Mouse (Mus musculus) MEL (cell line): Measurements from ENCODE around the gene Nhlrc3. TPM values are rescaled to one million over a fixed set of nuclear protein-coding genes. Genes with fewer than 3 reads are reported as not detected.

Source experiments
- DNase-seq: peaks from one replicate; pipeline ENCODE4 v3.0.0; 2011; ENCODE audit warnings: low read depth, low spot score
- H3K27ac ChIP-seq: 2 replicates; pipeline ENCODE4 v1.5.1; 2012; ENCODE audit warnings: low read depth, mild to moderate bottlenecking, control low read depth, low read length, moderate library complexity; ENCODE audit not compliant: control insufficient read depth
- H3K27me3 ChIP-seq, 2 experiments: fragments of 150-350 bp in 1 of 2; sonication (generic) in 1 of 2; 2 replicates each; pipeline ENCODE4 v1.6.1; 2012; ENCODE audit warnings: low read length in 2 of 2, mild to moderate bottlenecking in 2 of 2, improper control_type of control experiment in 1 of 2, moderate library complexity in 1 of 2; ENCODE audit not compliant: insufficient read depth in 2 of 2, control insufficient read depth in 1 of 2
- H3K36me3 ChIP-seq, 2 experiments: 2 replicates each; pipeline ENCODE4 v1.6.1; 2012 to 2014; ENCODE audit warnings: low read length in 2 of 2, improper control_type of control experiment in 1 of 2, inconsistent platforms in 1 of 2, mild to moderate bottlenecking in 1 of 2; ENCODE audit not compliant: insufficient read depth in 2 of 2, control insufficient read depth in 1 of 2
- H3K4me1 ChIP-seq, 2 experiments: fragments of 150-350 bp in 1 of 2; sonication (generic) in 1 of 2; 2 replicates each; pipeline ENCODE4 v1.6.1; 2012; ENCODE audit warnings: low read length in 2 of 2, improper control_type of control experiment in 1 of 2, mild to moderate bottlenecking in 1 of 2; ENCODE audit not compliant: insufficient read depth in 2 of 2, control insufficient read depth in 1 of 2
- H3K4me3 ChIP-seq, 2 experiments: fragments of 150-350 bp in 1 of 2; sonication (generic) in 1 of 2; 2 replicates each; pipeline ENCODE4 v1.5.1; 2012; ENCODE audit warnings: low read depth in 2 of 2, low read length in 2 of 2, mild to moderate bottlenecking in 2 of 2, moderate library complexity in 2 of 2, control low read depth in 1 of 2, improper control_type of control experiment in 1 of 2; ENCODE audit not compliant: control insufficient read depth in 1 of 2, insufficient read depth in 1 of 2
- H3K79me2 ChIP-seq: 2 replicates; pipeline ENCODE4 v1.6.1; 2012; ENCODE audit warnings: mild to moderate bottlenecking, low read length, moderate library complexity; ENCODE audit not compliant: control insufficient read depth, poor library complexity, insufficient read depth
- H3K9ac ChIP-seq: 2 replicates; pipeline ENCODE4 v1.6.1; 2012; ENCODE audit warnings: low read depth, mild to moderate bottlenecking, control low read depth, low read length, moderate library complexity; ENCODE audit not compliant: control insufficient read depth, poor library complexity, severe bottlenecking
- H3K9me3 ChIP-seq: fragments of 150-350 bp; sonication (generic); replicated peaks from 2 replicates; pipeline ENCODE4 v1.6.1; 2012; ENCODE audit warnings: mild to moderate bottlenecking, low read length, improper control_type of control experiment, moderate library complexity; ENCODE audit not compliant: insufficient read depth
- CHD1 ChIP-seq: IDR thresholded peaks from 2 replicates; pipeline ENCODE4 v1.6.1; 2012; ENCODE audit warnings: low read depth, mild to moderate bottlenecking, inconsistent platforms, low read length, improper control_type of control experiment
- CHD2 ChIP-seq: IDR thresholded peaks from 2 replicates; pipeline ENCODE4 v1.6.1; 2011; ENCODE audit warnings: low read length, improper control_type of control experiment
- CTCF ChIP-seq, 3 experiments: IDR thresholded peaks in 2 of 3; conservative IDR thresholded peaks in 1 of 3; 2 replicates each; pipeline ENCODE4 v1.5.1; 2011 to 2012; ENCODE audit warnings: low read length in 3 of 3, low read depth in 2 of 3, mild to moderate bottlenecking in 2 of 3, improper control_type of control experiment in 1 of 3, inconsistent platforms in 1 of 3, mixed read lengths in 1 of 3, moderate library complexity in 1 of 3; ENCODE audit not compliant: control insufficient read depth in 1 of 3, insufficient read depth in 1 of 3, poor library complexity in 1 of 3, severe bottlenecking in 1 of 3
- ELF1 ChIP-seq: IDR thresholded peaks from 2 replicates; pipeline ENCODE4 v1.6.1; 2014; ENCODE audit warnings: low read depth, mild to moderate bottlenecking, inconsistent platforms, low read length, improper control_type of control experiment, moderate library complexity
- ETS1 ChIP-seq: IDR thresholded peaks from 2 replicates; pipeline ENCODE4 v1.6.1; 2012; ENCODE audit warnings: low read depth, mild to moderate bottlenecking, inconsistent platforms, low read length, improper control_type of control experiment, moderate library complexity
- GABPA ChIP-seq: IDR thresholded peaks from 2 replicates; pipeline ENCODE4 v1.6.1; 2012; ENCODE audit warnings: low read depth, mild to moderate bottlenecking, inconsistent platforms, low read length, improper control_type of control experiment, moderate library complexity
- JUND ChIP-seq: IDR thresholded peaks from 2 replicates; pipeline ENCODE4 v1.6.1; 2011; ENCODE audit warnings: low read depth, mild to moderate bottlenecking, improper control_type of control experiment, low read length
- MAFK ChIP-seq: IDR thresholded peaks from 2 replicates; pipeline ENCODE4 v1.6.1; 2011; ENCODE audit warnings: low read depth, mild to moderate bottlenecking, low read length, improper control_type of control experiment, borderline replicate concordance
- MAX ChIP-seq: IDR thresholded peaks from 2 replicates; pipeline ENCODE4 v1.6.1; 2011; ENCODE audit warnings: low read length, improper control_type of control experiment
- MAZ ChIP-seq: IDR thresholded peaks from 2 replicates; pipeline ENCODE4 v1.6.1; 2012; ENCODE audit warnings: low read depth, mild to moderate bottlenecking, inconsistent platforms, low read length, improper control_type of control experiment
- NELFE ChIP-seq: IDR thresholded peaks from 2 replicates; pipeline ENCODE4 v1.6.1; 2011; ENCODE audit warnings: low read depth, low read length, improper control_type of control experiment
- POLR2AphosphoS2 ChIP-seq: IDR thresholded peaks from 2 replicates; pipeline ENCODE4 v1.6.1; 2011; ENCODE audit warnings: low read length, improper control_type of control experiment
- SMC3 ChIP-seq: IDR thresholded peaks from 2 replicates; pipeline ENCODE4 v1.6.1; 2011; ENCODE audit warnings: low read depth, low read length, improper control_type of control experiment
- TBP ChIP-seq: IDR thresholded peaks from 2 replicates; pipeline ENCODE4 v1.8.0; 2011; ENCODE audit warnings: low read depth, low read length, improper control_type of control experiment
- USF1 ChIP-seq: IDR thresholded peaks from 2 replicates; pipeline ENCODE4 v1.6.1; 2014; ENCODE audit warnings: low read depth, mild to moderate bottlenecking, inconsistent platforms, low read length, improper control_type of control experiment, moderate library complexity
- ZC3H11A ChIP-seq: IDR thresholded peaks from 2 replicates; pipeline ENCODE4 v1.6.1; 2012; ENCODE audit warnings: low read depth, mild to moderate bottlenecking, inconsistent platforms, low read length, improper control_type of control experiment
- ZKSCAN1 ChIP-seq: IDR thresholded peaks from 2 replicates; pipeline ENCODE4 v1.6.1; 2012; ENCODE audit warnings: low read depth, mild to moderate bottlenecking, inconsistent platforms, low read length, improper control_type of control experiment, moderate library complexity
- ZNF384 ChIP-seq: IDR thresholded peaks from 2 replicates; pipeline ENCODE4 v1.6.1; 2012; ENCODE audit warnings: low read depth, mild to moderate bottlenecking, inconsistent platforms, low read length, improper control_type of control experiment
- polyA plus RNA-seq, 2 experiments: library from polyadenylated mRNA; stranded (reverse) in 1 of 2; unstranded in 1 of 2; fragments of >175 nt in 1 of 2; fragments of >200 nt in 1 of 2; gene quantifications; 2 replicates each; pipeline versions ENCODE4 v1.2.1 to v1.2.4; 2012; ENCODE audit warnings: low replicate concordance in 2 of 2, low read depth in 1 of 2; ENCODE audit not compliant: insufficient read length in 2 of 2, insufficient read depth in 1 of 2, missing spikeins in 1 of 2
- total RNA-seq: library from RNA; depleted of rRNA; stranded (reverse); fragments of 300-350 nt; gene quantifications from 2 replicates; pipeline ENCODE4 v1.2.3, GENCODE M21; 2012

Gene Nhlrc3
- total and polyA plus RNA-seq, 3 experiments = 6.7 to 9.1 TPM; not detected in 1

DNA sequence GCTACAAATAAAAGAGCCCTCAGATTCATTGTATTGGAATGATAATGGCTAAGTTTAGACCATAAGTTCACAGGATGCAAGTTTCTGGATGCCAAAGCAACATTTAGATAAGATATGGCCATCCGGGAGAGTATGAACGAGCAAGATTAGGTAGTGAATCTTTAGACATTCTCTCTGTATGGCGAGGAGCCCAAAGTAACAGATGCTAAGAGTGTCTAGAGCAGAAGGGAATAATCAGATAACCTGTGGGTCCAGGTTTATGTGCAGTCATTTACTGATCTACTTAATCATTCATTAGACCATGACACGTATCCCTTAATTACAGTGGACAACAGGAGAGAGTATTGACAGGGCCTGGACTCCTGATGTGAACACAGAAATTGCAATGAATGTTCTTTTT is 39.6 kb downstream of the Nhlrc3 start (continued):
- TF ChIP-seq NELFE (no peak), GABPA (no peak)

DNA sequence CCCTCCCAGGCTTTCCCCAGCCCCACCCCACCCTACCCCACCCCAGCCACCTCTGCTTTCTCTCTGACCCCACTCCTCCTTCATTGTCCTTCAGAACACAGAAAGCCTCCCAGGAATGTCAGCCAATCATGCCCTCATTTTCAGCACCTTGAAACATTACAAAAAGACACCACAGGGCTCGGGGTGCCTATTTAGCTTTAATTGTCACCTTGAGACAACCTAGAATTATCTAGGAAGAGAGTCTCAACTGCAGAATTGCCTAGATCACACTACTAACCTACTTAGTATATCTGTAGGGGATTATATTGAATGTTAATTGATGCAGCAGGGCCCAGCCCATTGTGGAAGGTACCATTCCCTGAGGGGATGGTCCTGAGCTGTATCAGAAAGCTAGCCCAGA is 40.4 kb downstream of the Nhlrc3 start:
- Histone ChIP-seq H3K36me3 (no peaks in the 10 kb centered on the region), H3K4me1 (no peaks in the 10 kb centered on the region), H3K9ac (no peak overlapping the region), H3K9me3 (no peaks in the 10 kb centered on the region), H3K27me3 (no peaks in the 10 kb centered on the region), H3K4me3 (no peak overlapping the region), H3K27ac (no peak overlapping the region), H3K79me2 (no peaks in the 10 kb centered on the region)
- no peak for DNase-seq
- TF ChIP-seq MAX (no peak), ZKSCAN1 (no peak), ZC3H11A (no peak)

- TF ChIP-seq ETS1 (no peak), USF1 (no peak), JUND (no peak), MAZ (no peak), ZC3H11A (no peak), ZNF384 (no peak), TBP (no peak), POLR2AphosphoS2 (no peak), MAFK (no peak), SMC3 (no peak)
- TF ChIP-seq, all 39 proteins: peak for 0
- Histone ChIP-seq H3K9ac (no peak overlapping the region), H3K4me3 (no peak overlapping the region), H3K27ac (no peak overlapping the region), H3K79me2 (no peaks in the 10 kb centered on the region), H3K36me3 (no peaks in the 10 kb centered on the region), H3K9me3 (no peaks in the 10 kb centered on the region), H3K27me3 (no peaks in the 10 kb centered on the region), H3K4me1 (no peaks in the 10 kb centered on the region)
- DNase-seq = no peak
Observed at GRCm38 (mm10) chr3:53421656-53422055, 41.5 kb downstream of the Nhlrc3 start.

DNA sequence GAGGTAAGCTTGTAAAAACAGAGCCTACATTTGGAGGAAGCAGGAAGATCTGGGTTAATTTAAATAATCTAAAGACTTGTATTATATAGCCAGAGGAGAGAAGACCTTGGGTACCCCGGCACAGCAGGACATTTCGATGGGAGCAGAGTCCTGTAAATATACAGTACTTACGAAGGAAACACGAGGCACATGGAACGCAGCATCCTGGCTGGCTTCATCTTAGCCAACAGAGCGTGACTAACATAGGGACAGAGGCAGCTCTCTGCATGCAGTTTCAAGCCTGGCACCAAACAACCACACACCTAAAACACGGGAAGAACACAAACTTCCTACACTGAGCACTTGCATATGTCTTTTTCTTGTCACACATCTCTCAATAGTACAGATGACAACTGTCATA is 45.4 kb downstream of the Nhlrc3 start:
- H3K4me1 ChIP-seq = no peaks in the 10 kb centered on the region
- H3K27me3 ChIP-seq = no peaks in the 10 kb centered on the region
- H3K9me3 ChIP-seq = no peaks in the 10 kb centered on the region
- no peak for DNase-seq
- H3K79me2 ChIP-seq = no peaks in the 10 kb centered on the region
- no peak overlapping the region for H3K9ac ChIP-seq
- no peaks in the 10 kb centered on the region for H3K36me3 ChIP-seq
- TF ChIP-seq TBP (no peak), CHD2 (no peak), CTCF (IDR thresholded peaks at IDR 0.05 in 2 of 3, conservative IDR thresholded peaks at IDR 0.05 in 1 of 3; ENCODE audit: control insufficient read depth in 1 of 3, insufficient read depth in 1 of 3, low read depth in 2 of 3, low read length in 3 of 3, poor library complexity in 1 of 3, severe bottlenecking in 1 of 3) (no peak), ELF1 (no peak), CHD1 (no peak)
- TF ChIP-seq, all 39 proteins: peak for 0
- H3K27ac ChIP-seq = no peak overlapping the region
- H3K4me3 ChIP-seq = no peak overlapping the region
